30 mouse cellular contexts compared by ENCODE assay signal in genomic region chr15:82694529-82694928, GRCm38 (mm10).
"Had no signal": no experiment of that assay in that cellular context is flagged by ENCODE, and none has a peak within 500 bp of the region (broad histone marks: within the 10 kb centered on the region; RNA-seq: fewer than 3 reads in every experiment).

No protein-coding gene starts in this region.

- H3K9ac ChIP-seq: limb, embryonic 12.5 days; limb, embryonic 13.5 days; limb, embryonic 15.5 days; liver, embryonic 13.5 days; liver, embryonic 14.5 days; lung, embryonic 14.5 days; lung, embryonic 15.5 days; midbrain, embryonic 12.5 days; midbrain, embryonic 13.5 days; midbrain, embryonic 15.5 days; neural tube, embryonic 12.5 days; neural tube, embryonic 13.5 days had no signal

- ATAC-seq: lung, postnatal 0 days; midbrain, embryonic 13.5 days; midbrain, embryonic 15.5 days; midbrain, embryonic 16.5 days had no signal

- H3K36me3 ChIP-seq: limb, embryonic 10.5 days; limb, embryonic 12.5 days; limb, embryonic 13.5 days; limb, embryonic 15.5 days; liver, embryonic 13.5 days; lung, embryonic 15.5 days; midbrain, embryonic 10.5 days; midbrain, embryonic 12.5 days; midbrain, embryonic 13.5 days; midbrain, embryonic 15.5 days; neural tube, embryonic 12.5 days; neural tube, embryonic 13.5 days had no signal

- H3K4me1 ChIP-seq: limb, embryonic 10.5 days; limb, embryonic 12.5 days; limb, embryonic 13.5 days; limb, embryonic 15.5 days; lung, embryonic 15.5 days; midbrain, embryonic 10.5 days; midbrain, embryonic 12.5 days; midbrain, embryonic 13.5 days; midbrain, embryonic 15.5 days; neural tube, embryonic 12.5 days; neural tube, embryonic 13.5 days had no signal

- H3K27me3 ChIP-seq: limb, embryonic 12.5 days; limb, embryonic 13.5 days; limb, embryonic 15.5 days; liver, embryonic 13.5 days; lung, embryonic 15.5 days; midbrain, embryonic 12.5 days; midbrain, embryonic 13.5 days; midbrain, embryonic 15.5 days; neural tube, embryonic 12.5 days; neural tube, embryonic 13.5 days had no signal

- H3K27ac ChIP-seq: left cerebral cortex, adult 2 months; limb, embryonic 10.5 days; limb, embryonic 12.5 days; limb, embryonic 13.5 days; limb, embryonic 15.5 days; liver, embryonic 13.5 days; liver, embryonic 14.5 days; lung, embryonic 15.5 days; macrophage; midbrain, embryonic 10.5 days; midbrain, embryonic 12.5 days; midbrain, embryonic 13.5 days; midbrain, embryonic 15.5 days; neural tube, embryonic 12.5 days; neural tube, embryonic 13.5 days had no signal

- H3K4me3 ChIP-seq: left cerebral cortex, adult 2 months; limb, embryonic 10.5 days; limb, embryonic 12.5 days; limb, embryonic 13.5 days; limb, embryonic 15.5 days; liver, embryonic 13.5 days; lung, embryonic 15.5 days; megakaryocyte, embryonic 14.5 days; midbrain, embryonic 10.5 days; midbrain, embryonic 12.5 days; midbrain, embryonic 13.5 days; midbrain, embryonic 15.5 days; myocyte; neural tube, embryonic 12.5 days; neural tube, embryonic 13.5 days had no signal

- H3K4me2 ChIP-seq: limb, embryonic 12.5 days; limb, embryonic 13.5 days; limb, embryonic 15.5 days; liver, embryonic 13.5 days; lung, embryonic 14.5 days; lung, embryonic 15.5 days; midbrain, embryonic 11.5 days; midbrain, embryonic 12.5 days; midbrain, embryonic 13.5 days; midbrain, embryonic 15.5 days; neural tube, embryonic 12.5 days; neural tube, embryonic 13.5 days had no signal

- H3K9me3 ChIP-seq: limb, embryonic 10.5 days; limb, embryonic 15.5 days; liver, embryonic 13.5 days; lung, embryonic 15.5 days; megakaryocyte, embryonic 14.5 days; midbrain, embryonic 10.5 days; midbrain, embryonic 12.5 days; midbrain, embryonic 13.5 days; midbrain, embryonic 15.5 days; neural tube, embryonic 12.5 days; neural tube, embryonic 13.5 days had no signal

- DNase-seq: layer of hippocampus, postnatal 36 days; left cerebral cortex, postnatal 4 days; liver, embryonic 13.5 days; lung, adult 18-20 months; lung, adult 2 months; lung, embryonic 14.5 days; lung, postnatal 10 days; lung, postnatal 14 days; lung, postnatal 36 days; lung, postnatal 4 days; midbrain, embryonic 14.5 days had no signal
